Mouse (Mus musculus) myocyte (in vitro differentiated cells): ENCODE measurements around the gene Ugt1a6a.

ENCODE experiments used
- CEBPB ChIP-seq: IDR thresholded peaks from 2 replicates; pipeline ENCODE4 v1.6.1; 2011; ENCODE audit warnings: mild to moderate bottlenecking, moderate library complexity; ENCODE audit not compliant: poor library complexity, insufficient read depth, severe bottlenecking
- MAX ChIP-seq: IDR thresholded peaks from one replicate; pipeline ENCODE4 v1.6.1; 2011; ENCODE audit warnings: low read depth, mild to moderate bottlenecking, control low read depth
- MYOD1 ChIP-seq, 3 experiments: IDR thresholded peaks; one replicate each; pipeline ENCODE4 v1.6.1; 2011; ENCODE audit warnings: control low read depth in 2 of 3, low read depth in 2 of 3, mild to moderate bottlenecking in 2 of 3, moderate library complexity in 1 of 3; ENCODE audit not compliant: insufficient read length in 2 of 3, control insufficient read depth in 1 of 3
- MYOG ChIP-seq, 3 experiments: IDR thresholded peaks; one replicate each; pipeline ENCODE4 v1.6.1; 2011; ENCODE audit warnings: control low read depth in 2 of 3, low read depth in 2 of 3, mild to moderate bottlenecking in 2 of 3; ENCODE audit not compliant: insufficient read length in 2 of 3, control insufficient read depth in 1 of 3, insufficient read depth in 1 of 3
- POLR2A ChIP-seq: IDR thresholded peaks from one replicate; pipeline ENCODE4 v1.6.1; 2011; ENCODE audit warnings: low read depth, mild to moderate bottlenecking, control low read depth, moderate library complexity; ENCODE audit not compliant: insufficient read length
- POLR2AphosphoS2 ChIP-seq: IDR thresholded peaks from one replicate; pipeline ENCODE4 v1.6.1; 2011; ENCODE audit warnings: low read depth, control low read depth; ENCODE audit not compliant: insufficient read length
- TCF12 ChIP-seq: IDR thresholded peaks from one replicate; pipeline ENCODE4 v1.6.1; 2011; ENCODE audit warnings: mild to moderate bottlenecking, control low read depth; ENCODE audit not compliant: poor library complexity, insufficient read depth, severe bottlenecking
- TCF3 ChIP-seq: IDR thresholded peaks from one replicate; pipeline ENCODE4 v1.6.1; 2011; ENCODE audit warnings: low read depth, control low read depth; ENCODE audit not compliant: insufficient read length
- USF1 ChIP-seq: IDR thresholded peaks from one replicate; pipeline ENCODE4 v1.6.1; 2011; ENCODE audit warnings: low read depth, mild to moderate bottlenecking, control low read depth, moderate library complexity

DNA sequence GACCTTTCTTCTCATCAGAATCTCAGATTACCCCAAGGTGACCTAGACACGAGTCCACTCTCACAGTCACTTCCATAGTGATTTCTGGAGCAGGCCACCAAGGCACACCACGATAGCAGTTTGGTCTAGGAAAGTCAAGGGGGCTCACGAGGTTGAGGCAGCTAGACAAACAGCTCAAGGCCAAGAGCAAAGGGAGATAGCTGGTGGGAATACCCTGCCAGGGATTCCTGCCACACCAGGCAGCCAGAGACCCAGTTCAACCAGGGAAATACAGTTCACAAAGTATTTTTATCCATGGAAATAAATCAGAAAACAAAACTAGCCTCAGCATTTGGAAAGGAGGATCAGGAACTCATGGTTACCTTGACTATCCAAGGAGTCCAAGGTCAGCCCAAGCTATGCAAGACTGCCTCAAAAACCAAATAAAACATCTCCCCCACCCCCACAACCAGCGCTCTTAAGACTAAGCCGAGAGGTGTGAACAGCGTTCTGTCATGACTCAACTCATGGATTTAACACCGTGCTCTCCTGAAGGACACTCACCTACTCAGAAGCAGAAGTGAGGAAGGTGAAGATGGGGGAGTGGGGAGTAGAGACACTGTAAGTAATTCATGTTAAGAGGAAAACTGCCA is 129.7 kb downstream of the Ugt1a6a start:
- TF ChIP-seq TCF12 (no peak), MAX (no peak), POLR2A (no peak), POLR2AphosphoS2 (no peak), MYOD1 (IDR thresholded peaks at IDR 0.05; ENCODE audit: control insufficient read depth in 1 of 3, insufficient read length in 2 of 3, low read depth in 2 of 3) (no peak), MYOG (IDR thresholded peaks at IDR 0.05; ENCODE audit: control insufficient read depth in 1 of 3, insufficient read depth in 1 of 3, insufficient read length in 2 of 3, low read depth in 2 of 3) (no peak), CEBPB (no peak), USF1 (no peak), TCF3 (no peak)
